Mouse (Mus musculus) limb, embryonic 13.5 days (tissue): ENCODE results near the gene Eya2. TPM values are rescaled to one million over a fixed set of nuclear protein-coding genes. Genes with fewer than 3 reads are reported as not detected.
A peak's percentile ranks its signal among the peaks of the same experiment; 100 is the strongest.

ENCODE experiments used
- ATAC-seq: fragments of 200-750 bp; cut with Nextera tagmentation; 2 replicates; pipeline ENCODE4 v1.8.0; 2017; ENCODE audit warnings: low read depth, moderate number of reproducible peaks, moderate TSS enrichment; ENCODE audit not compliant: low FRiP score
- H3K27ac ChIP-seq: fragments of 300-500 bp; sonication (generic); 2 replicates; pipeline ENCODE4 v1.5.1; 2015; ENCODE audit warnings: inconsistent platforms, mild to moderate bottlenecking, moderate library complexity
- H3K27me3 ChIP-seq: fragments of 300-500 bp; sonication (generic); 2 replicates; pipeline ENCODE4 v1.6.1; 2015; ENCODE audit warnings: mild to moderate bottlenecking, inconsistent platforms
- H3K36me3 ChIP-seq: fragments of 300-500 bp; sonication (generic); 2 replicates; pipeline ENCODE4 v1.6.1; 2015; ENCODE audit warnings: inconsistent platforms, mild to moderate bottlenecking, moderate library complexity
- H3K4me1 ChIP-seq: fragments of 300-500 bp; sonication (generic); 2 replicates; pipeline ENCODE4 v1.6.1; 2015; ENCODE audit warnings: inconsistent platforms
- H3K4me2 ChIP-seq: fragments of 300-500 bp; sonication (generic); replicated peaks from 2 replicates; pipeline ENCODE4 v1.6.1; 2015; ENCODE audit warnings: inconsistent platforms, mild to moderate bottlenecking, moderate library complexity
- H3K4me3 ChIP-seq: fragments of 300-500 bp; sonication (generic); 2 replicates; pipeline ENCODE4 v1.5.1; 2015; ENCODE audit warnings: moderate library complexity, mild to moderate bottlenecking, inconsistent platforms
- H3K9ac ChIP-seq: fragments of 300-500 bp; sonication (generic); 2 replicates; pipeline ENCODE4 v1.6.1; 2015; ENCODE audit warnings: mild to moderate bottlenecking, inconsistent platforms
- H3K9me3 ChIP-seq: fragments of 300-500 bp; sonication (generic); 2 replicates; pipeline ENCODE4 v1.6.1; 2016; ENCODE audit warnings: inconsistent platforms
- WGBS: fragments of 180-500 bp; shearing (Covaris S2); methylation state at CpG from one replicate; pipeline ENCODE4 v1.1.7; 2015; 5-methylcytosine and 5-hydroxymethylcytosine counted together
- polyA plus RNA-seq: library from polyadenylated mRNA; unstranded; fragments of >200 nt; fragmentation: Nextera tagmentation; extraction: Ambion mirVana; gene quantifications from 2 replicates; pipeline ENCODE4 v1.2.1, GENCODE M21; 2015

Gene Eya2
- polyA plus RNA-seq, 1 experiment from 2014 or later: 17.2 TPM

GRCm38 (mm10) chr2:165564101-165564500 is 30.7 kb upstream of the Eya2 start:
- peaks cover 57% of the 10 kb centered on the region for H3K27me3 ChIP-seq
- peaks cover 27% of the 10 kb centered on the region for H3K4me1 ChIP-seq
- no peak overlapping the region for H3K9ac ChIP-seq
- WGBS: 60% methylated on average over 8 of the region's 8 CpGs
- ATAC-seq: no peak
- no peak overlapping the region for H3K27ac ChIP-seq
- H3K4me3 ChIP-seq: no peak overlapping the region
- H3K4me2 ChIP-seq: no peak overlapping the region
- no peaks in the 10 kb centered on the region for H3K36me3 ChIP-seq
- H3K9me3 ChIP-seq: no peaks in the 10 kb centered on the region

DNA sequence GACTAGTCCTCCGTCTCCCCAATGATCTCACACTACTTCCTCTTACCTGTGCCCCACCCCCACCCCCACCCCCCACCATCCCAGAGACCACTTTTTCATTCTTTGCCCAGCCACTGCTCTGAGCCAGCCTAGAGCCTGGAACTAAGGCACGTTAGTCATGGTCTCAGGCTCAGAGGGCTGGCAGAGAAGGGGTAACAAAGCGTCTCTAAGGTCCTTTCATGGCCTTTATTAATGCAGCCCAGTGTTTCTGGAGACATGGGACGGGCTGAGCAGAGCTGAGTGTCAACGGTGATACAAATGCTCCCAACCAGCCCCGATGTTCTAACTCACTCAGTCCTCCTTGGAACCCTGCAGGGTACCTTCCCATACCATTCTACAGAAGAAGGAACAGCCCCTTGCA is 30.2 kb upstream of the Eya2 start:
- Histone ChIP-seq H3K36me3 (no peaks in the 10 kb centered on the region), H3K4me1 (peaks cover 27% of the 10 kb centered on the region), H3K27me3 (peaks cover 53% of the 10 kb centered on the region), H3K4me3 (no peak overlapping the region), H3K27ac (no peak overlapping the region), H3K4me2 (no peak overlapping the region), H3K9me3 (no peaks in the 10 kb centered on the region), H3K9ac (no peak overlapping the region)
- WGBS: 49% methylated on average over 6 of the region's 6 CpGs
- no peak for ATAC-seq

DNA sequence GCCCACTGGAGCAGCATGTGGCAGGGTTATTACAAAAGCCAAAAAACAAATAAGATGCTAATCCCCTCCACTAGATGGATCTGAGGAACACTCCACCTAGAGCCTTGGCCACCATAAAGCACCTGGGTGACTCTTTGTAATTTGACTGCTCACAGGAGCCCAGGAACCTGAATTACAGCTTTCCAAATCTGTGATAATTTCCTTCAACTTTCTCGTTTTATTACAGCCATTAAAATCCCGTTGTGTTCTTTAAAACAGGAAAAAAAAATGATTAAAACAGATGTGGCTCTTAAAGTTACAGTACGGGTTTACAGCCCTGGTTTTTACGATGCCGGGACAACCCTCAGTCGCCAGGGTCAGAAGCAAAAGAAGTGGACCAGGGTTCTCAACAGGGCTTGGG is 27.9 kb upstream of the Eya2 start:
- Histone ChIP-seq H3K36me3 (no peaks in the 10 kb centered on the region), H3K4me2 (peak overlapping the region; percentile 27; the same call in 1 of the 2 replicates), H3K4me3 (no peak overlapping the region), H3K4me1 (peaks cover 31% of the 10 kb centered on the region), H3K9ac (no peak overlapping the region; the same call in 1 of the 2 replicates), H3K27ac (no peak overlapping the region), H3K27me3 (peaks cover 39% of the 10 kb centered on the region), H3K9me3 (no peaks in the 10 kb centered on the region)
- no peak for ATAC-seq
- WGBS: 8% methylated on average over 6 of the region's 6 CpGs

GRCm38 (mm10) chr2:165567820-165568219 is 27.0 kb upstream of the Eya2 start:
- Histone ChIP-seq H3K27me3 (peaks cover 31% of the 10 kb centered on the region), H3K4me3 (no peak overlapping the region), H3K4me2 (0 out of 2 replicates have a peak overlapping the region, but pooled peaks have one; percentile 27), H3K9me3 (no peaks in the 10 kb centered on the region), H3K4me1 (peaks cover 31% of the 10 kb centered on the region), H3K36me3 (no peaks in the 10 kb centered on the region), H3K9ac (no peak overlapping the region), H3K27ac (no peak overlapping the region)
- WGBS: 37% methylated on average over 9 of the region's 9 CpGs
- no peak for ATAC-seq

GRCm38 (mm10) chr2:165568911-165569310 is 25.9 kb upstream of the Eya2 start:
- peaks cover 20% of the 10 kb centered on the region for H3K4me1 ChIP-seq
- H3K36me3 ChIP-seq: no peaks in the 10 kb centered on the region
- no peak for ATAC-seq
- peaks cover 26% of the 10 kb centered on the region for H3K27me3 ChIP-seq
- no peak overlapping the region for H3K9ac ChIP-seq
- H3K27ac ChIP-seq: no peak overlapping the region
- no peak overlapping the region for H3K4me2 ChIP-seq
- no peaks in the 10 kb centered on the region for H3K9me3 ChIP-seq
- 59% methylated on average over 6 of the region's 6 CpGs for WGBS
- no peak overlapping the region for H3K4me3 ChIP-seq

GRCm38 (mm10) chr2:165571216-165571778 is 23.5 kb upstream of the Eya2 start:
- WGBS: 36% methylated on average over 4 of the region's 4 CpGs
- Histone ChIP-seq H3K27me3 (0 out of 2 replicates have a peak, but pooled peaks cover 6% of the 10 kb centered on the region), H3K4me1 (peaks cover 19% of the 10 kb centered on the region), H3K36me3 (no peaks in the 10 kb centered on the region), H3K4me3 (no peak overlapping the region), H3K27ac (no peak overlapping the region; the same call in 1 of the 2 replicates), H3K9me3 (0 out of 2 replicates have a peak, but pooled peaks cover 2% of the 10 kb centered on the region), H3K9ac (no peak overlapping the region), H3K4me2 (no peak overlapping the region)
- ATAC-seq: peak; percentile 54; the same call in 1 of the 2 replicates

- Histone ChIP-seq H3K27me3 (peaks cover 4% of the 10 kb centered on the region; the same call in 1 of the 2 replicates), H3K9ac (no peak overlapping the region), H3K36me3 (no peaks in the 10 kb centered on the region), H3K4me3 (no peak overlapping the region), H3K9me3 (no peaks in the 10 kb centered on the region), H3K4me2 (no peak overlapping the region), H3K4me1 (peaks cover 8% of the 10 kb centered on the region; the same call in 1 of the 2 replicates), H3K27ac (no peak overlapping the region)
- WGBS: 73% methylated on average over 8 of the region's 8 CpGs
- ATAC-seq: no peak
These were observed 11.8 kb upstream of the Eya2 start for GRCm38 (mm10) chr2:165583044-165583443.

- H3K9me3 ChIP-seq: no peaks in the 10 kb centered on the region
- H3K4me3 ChIP-seq: no peak overlapping the region
- 66% methylated on average over 4 of the region's 4 CpGs for WGBS
- H3K4me2 ChIP-seq: no peak overlapping the region
- no peak for ATAC-seq
- H3K27me3 ChIP-seq: peaks cover 6% of the 10 kb centered on the region; the same call in 1 of the 2 replicates
- H3K36me3 ChIP-seq: no peaks in the 10 kb centered on the region
- H3K9ac ChIP-seq: no peak overlapping the region
- peaks cover 8% of the 10 kb centered on the region; the same call in 1 of the 2 replicates for H3K4me1 ChIP-seq
- H3K27ac ChIP-seq: no peak overlapping the region
These were observed 11.3 kb upstream of the Eya2 start for GRCm38 (mm10) chr2:165583518-165583917.

DNA sequence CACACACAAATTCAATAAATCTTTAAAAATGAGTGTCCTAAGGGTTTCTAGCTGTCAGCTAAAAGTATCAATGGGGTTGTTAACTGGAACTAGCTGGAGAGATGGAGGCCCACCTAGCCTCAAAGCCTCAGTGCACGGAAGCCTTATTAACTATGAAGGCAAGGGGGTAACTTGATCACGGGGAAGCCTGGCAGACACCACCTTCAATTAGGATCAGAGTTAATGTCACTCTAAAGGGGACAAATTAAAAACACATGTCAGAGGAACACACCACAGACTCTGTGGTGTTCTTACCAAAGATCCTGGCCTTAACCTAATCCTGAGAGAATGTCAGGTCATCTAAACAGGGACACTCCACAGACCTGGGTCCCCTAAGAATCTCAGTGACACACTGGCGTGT is 10.3 kb upstream of the Eya2 start:
- Histone ChIP-seq H3K36me3 (no peaks in the 10 kb centered on the region), H3K4me3 (no peak overlapping the region), H3K4me1 (peaks cover 8% of the 10 kb centered on the region; the same call in 1 of the 2 replicates), H3K27me3 (peaks cover 7% of the 10 kb centered on the region; the same call in 1 of the 2 replicates), H3K9me3 (no peaks in the 10 kb centered on the region), H3K4me2 (no peak overlapping the region), H3K9ac (no peak overlapping the region), H3K27ac (no peak overlapping the region)
- ATAC-seq: no peak
- WGBS: 29% methylated on average over 3 of the region's 3 CpGs

- no peak overlapping the region for H3K4me3 ChIP-seq
- 72% methylated on average over 16 of the region's 16 CpGs for WGBS
- no peak overlapping the region for H3K9ac ChIP-seq
- H3K27me3 ChIP-seq: peaks cover 44% of the 10 kb centered on the region
- no peak overlapping the region for H3K27ac ChIP-seq
- H3K4me2 ChIP-seq: no peak overlapping the region
- no peaks in the 10 kb centered on the region for H3K36me3 ChIP-seq
- ATAC-seq: no peak
- peaks cover 18% of the 10 kb centered on the region for H3K4me1 ChIP-seq
- H3K9me3 ChIP-seq: 0 out of 2 replicates have a peak, but pooled peaks cover 6% of the 10 kb centered on the region
These were observed 4.1 kb upstream of the Eya2 start for GRCm38 (mm10) chr2:165590742-165591141.

GRCm38 (mm10) chr2:165593763-165594162 is 1.1 kb upstream of the Eya2 start:
- H3K9ac ChIP-seq: no peak overlapping the region
- H3K4me2 ChIP-seq: no peak overlapping the region
- ATAC-seq: no peak
- H3K4me3 ChIP-seq: 0 out of 2 replicates have a peak overlapping the region, but pooled peaks have one; percentile 68
- H3K9me3 ChIP-seq: 0 out of 2 replicates have a peak, but pooled peaks cover 6% of the 10 kb centered on the region
- H3K36me3 ChIP-seq: no peaks in the 10 kb centered on the region
- H3K27ac ChIP-seq: no peak overlapping the region
- 74% methylated on average over 2 of the region's 2 CpGs for WGBS
- peaks cover 39% of the 10 kb centered on the region for H3K4me1 ChIP-seq
- H3K27me3 ChIP-seq: peaks cover 64% of the 10 kb centered on the region

- H3K9me3 ChIP-seq: 0 out of 2 replicates have a peak, but pooled peaks cover 6% of the 10 kb centered on the region
- H3K4me2 ChIP-seq: peak overlapping the region; percentile 95
- ATAC-seq: no peak
- H3K27me3 ChIP-seq: peaks cover 77% of the 10 kb centered on the region
- no peaks in the 10 kb centered on the region for H3K36me3 ChIP-seq
- 3% methylated on average over 13 of the region's 13 CpGs for WGBS
- peak overlapping the region; percentile 81 for H3K9ac ChIP-seq
- peak overlapping the region; percentile 68 for H3K4me3 ChIP-seq
- H3K27ac ChIP-seq: peak overlapping the region; percentile 55
- H3K4me1 ChIP-seq: peaks cover 49% of the 10 kb centered on the region
These were observed 841 bp downstream of the Eya2 start for GRCm38 (mm10) chr2:165595676-165596070.
